Mouse (Mus musculus) megakaryocyte, adult 5-6 weeks (primary cell): Measurements from ENCODE around the gene Farsa. TPM values are rescaled to one million over a fixed set of nuclear protein-coding genes. Genes with fewer than 3 reads are reported as not detected.
"Not testable (repeated sequence)": the region's sequence is repeated elsewhere in the genome, so short reads cannot be mapped to it uniquely, and the experiment has no call there.

ENCODE experiments used
- ATAC-seq: 2 replicates; pipeline ENCODE4 v1.8.0; 2016; ENCODE audit warnings: mild to moderate bottlenecking, inconsistent platforms; ENCODE audit not compliant: poor library complexity, severe bottlenecking
- total RNA-seq, 2 experiments: library from RNA; stranded (forward) in 1 of 2; stranded (reverse) in 1 of 2; fragments of 153-499, 151-499 nt in 1 of 2; fragments of 221-1000, 200-1000 nt in 1 of 2; gene quantifications; 2 replicates each; pipeline versions ENCODE4 v1.2.3 to v1.2.4; 2015 to 2017

Gene Farsa
- total RNA-seq, 2 experiments from 2014 or later = 11.6 to 53.4 TPM

GRCm38 (mm10) chr8:84872309-84872965, 15.6 kb downstream of the Farsa start:
- ATAC-seq = peak; percentile 54

DNA sequence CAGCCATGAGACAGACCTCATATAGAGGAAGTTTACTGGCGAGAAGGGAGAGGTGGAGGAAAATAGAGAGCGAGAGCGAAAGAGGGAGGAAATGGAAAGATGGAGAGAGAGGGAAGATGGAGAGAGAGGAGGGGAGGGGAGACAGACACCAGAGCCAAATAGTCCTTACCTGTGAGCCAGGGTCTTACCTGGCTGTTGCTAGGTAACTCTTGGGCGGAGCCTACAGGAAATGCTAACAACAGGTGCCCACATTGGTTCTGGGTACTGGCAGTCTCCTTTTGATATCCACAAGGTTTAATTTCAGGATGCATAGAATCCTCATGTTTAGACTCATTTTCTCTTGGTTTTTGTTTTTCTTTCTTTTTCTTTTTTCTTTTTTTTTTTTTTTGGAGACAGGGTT, 16.2 kb downstream of the Farsa start:
- ATAC-seq = no peak

- no peak for ATAC-seq
Observed at GRCm38 (mm10) chr8:84874339-84874738, 17.6 kb downstream of the Farsa start.

- no peak for ATAC-seq
Observed at GRCm38 (mm10) chr8:84877297-84878035, 20.7 kb downstream of the Farsa start.

DNA sequence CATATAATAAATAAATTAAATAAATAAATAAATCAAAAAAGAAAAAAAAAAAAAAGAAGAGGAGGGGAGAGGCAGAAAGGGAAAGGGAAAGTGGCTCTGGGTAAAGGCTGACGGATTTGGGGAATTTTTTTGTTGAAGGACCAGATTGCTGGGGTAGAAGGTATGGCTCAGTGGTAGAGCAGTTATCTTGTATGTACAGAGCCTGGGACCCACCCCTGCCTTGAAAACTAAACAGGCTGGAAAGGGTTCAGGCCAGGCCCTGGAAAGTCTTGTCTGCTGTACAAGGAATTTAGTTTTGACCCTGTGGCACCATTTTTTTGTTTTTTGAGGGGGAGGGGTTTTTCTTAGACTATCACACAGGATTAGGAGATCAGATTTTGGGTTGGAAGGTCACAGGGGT, 22.1 kb downstream of the Farsa start:
- ATAC-seq = no peak

DNA sequence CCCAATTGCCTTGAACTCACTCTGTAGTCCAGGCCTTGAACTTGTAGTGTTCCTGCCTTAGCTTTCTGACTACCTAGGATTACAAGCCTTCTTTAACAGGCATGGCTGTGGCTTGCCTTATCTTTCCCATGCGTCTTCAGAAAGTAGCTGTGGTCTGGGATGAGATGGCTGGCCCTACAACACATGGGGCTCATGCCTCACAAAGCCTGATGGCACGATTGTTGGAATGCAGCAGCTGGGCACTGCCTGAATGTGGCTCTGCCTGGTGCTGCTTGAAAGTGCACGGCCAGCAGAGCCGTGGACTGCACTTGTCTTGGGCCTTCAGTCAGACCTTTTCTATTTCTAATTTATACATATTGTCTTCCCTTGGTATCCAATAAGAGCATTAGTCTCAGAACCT, 27.9 kb downstream of the Farsa start:
- no peak for ATAC-seq

- no peak for ATAC-seq
Observed at GRCm38 (mm10) chr8:84888280-84888679, 31.5 kb downstream of the Farsa start.

GRCm38 (mm10) chr8:84889141-84889540, 32.4 kb downstream of the Farsa start:
- no peak for ATAC-seq

- ATAC-seq = no peak
Observed at GRCm38 (mm10) chr8:84892993-84893708, 36.4 kb downstream of the Farsa start.

DNA sequence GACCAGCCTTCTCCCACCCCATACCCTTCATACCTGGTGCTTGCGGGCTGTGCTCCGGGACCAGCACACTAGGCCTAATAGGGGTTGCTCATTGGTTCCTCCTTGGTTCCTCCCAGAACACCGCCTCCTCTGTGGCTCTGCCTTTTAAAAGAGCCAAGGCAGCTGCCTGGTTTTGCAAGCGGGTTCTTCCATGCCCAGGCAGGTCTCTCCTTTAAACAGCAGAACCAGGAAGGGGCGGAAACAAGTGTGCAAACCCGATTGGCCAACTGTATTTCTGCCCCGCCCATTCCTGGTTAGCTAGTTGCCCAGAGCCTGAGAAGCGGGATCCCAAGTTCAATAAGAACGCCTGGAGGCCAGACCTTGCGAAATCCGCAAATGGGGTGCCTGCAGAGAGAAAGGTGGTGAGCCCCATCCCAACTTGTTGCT, 36.9 kb downstream of the Farsa start, which contains the start of gene Gcdh:
Gene Gcdh, minus strand, starts transcription at position 213 of the 426 bp plus-strand sequence.
- peak; percentile 99 for ATAC-seq

- no peak for ATAC-seq
Observed at GRCm38 (mm10) chr8:84895963-84896362, 39.2 kb downstream of the Farsa start.

DNA sequence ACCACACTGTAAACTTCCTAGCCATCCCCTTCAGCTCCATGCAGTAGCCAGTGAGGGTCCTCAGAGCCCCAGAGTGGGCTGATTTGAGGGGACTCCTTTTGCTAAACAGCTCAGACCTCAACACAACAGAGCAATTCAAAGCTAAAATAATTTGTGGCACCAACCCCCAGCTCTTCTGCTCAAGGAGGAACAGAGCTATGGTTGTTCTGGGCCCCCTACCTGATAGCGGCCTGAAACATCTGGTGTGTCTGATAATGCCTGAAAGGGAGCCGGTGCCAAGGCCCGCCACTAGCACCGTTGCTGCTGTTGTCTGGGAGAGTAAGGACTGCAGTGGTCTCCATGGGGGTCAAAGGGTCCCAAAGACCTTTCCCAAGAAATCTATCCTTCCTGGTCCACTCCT, 44.3 kb downstream of the Farsa start:
- no peak for ATAC-seq

DNA sequence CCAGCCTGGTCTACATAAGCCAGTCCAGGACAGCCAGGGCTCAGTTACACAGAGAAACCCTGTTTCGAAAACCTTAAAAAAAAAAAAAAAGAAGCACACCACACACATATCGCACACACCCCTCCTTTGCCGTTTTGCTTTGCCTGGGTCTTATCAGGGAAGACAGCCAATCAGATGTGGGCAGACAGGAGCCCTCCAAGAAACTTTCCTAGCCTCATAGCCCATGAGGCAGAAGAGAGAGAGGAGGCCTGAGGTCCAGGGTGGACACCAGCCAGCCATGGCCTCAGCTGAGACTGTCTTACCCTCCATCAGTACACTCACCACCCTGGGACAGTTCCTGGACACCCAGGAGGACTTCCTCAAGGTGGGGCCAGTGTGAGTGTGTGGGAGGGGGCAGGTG, 45.0 kb downstream of the Farsa start, which contains the start of gene Klf1:
Gene Klf1, plus strand, starts transcription at position 177 of the 400 bp plus-strand sequence.
- ATAC-seq = no peak

- ATAC-seq = peak; percentile 1; the same call in 1 of the 2 replicates
Observed at GRCm38 (mm10) chr8:84902367-84902919, 45.7 kb downstream of the Farsa start.

DNA sequence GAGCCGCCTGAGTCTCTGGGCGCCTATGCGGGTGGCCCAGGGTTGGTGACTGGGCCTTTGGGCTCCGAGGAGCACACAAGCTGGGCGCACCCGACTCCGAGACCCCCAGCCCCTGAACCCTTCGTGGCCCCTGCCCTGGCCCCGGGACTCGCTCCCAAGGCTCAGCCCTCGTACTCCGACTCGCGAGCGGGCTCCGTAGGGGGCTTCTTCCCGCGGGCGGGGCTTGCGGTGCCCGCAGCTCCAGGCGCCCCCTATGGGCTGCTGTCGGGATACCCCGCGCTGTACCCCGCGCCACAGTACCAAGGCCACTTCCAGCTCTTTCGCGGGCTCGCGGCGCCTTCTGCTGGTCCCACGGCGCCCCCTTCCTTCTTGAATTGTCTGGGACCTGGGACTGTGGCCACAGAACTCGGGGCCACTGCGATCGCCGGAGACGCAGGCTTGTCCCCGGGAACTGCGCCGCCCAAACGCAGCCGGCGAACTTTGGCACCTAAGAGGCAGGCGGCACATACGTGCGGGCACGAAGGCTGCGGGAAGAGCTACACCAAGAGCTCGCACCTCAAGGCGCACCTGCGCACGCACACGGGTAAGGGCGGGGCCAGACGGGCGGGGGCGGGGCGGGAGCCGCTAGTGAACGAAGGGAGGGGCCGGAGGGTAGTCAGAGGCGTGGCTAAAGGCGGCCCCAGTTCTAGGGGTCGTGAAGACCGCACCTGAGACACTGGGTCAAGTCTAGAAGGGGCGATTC, 46.3 kb downstream of the Farsa start:
- peak; percentile 94 for ATAC-seq

- ATAC-seq = no peak
Observed at GRCm38 (mm10) chr8:84904351-84904750, 47.6 kb downstream of the Farsa start.

DNA sequence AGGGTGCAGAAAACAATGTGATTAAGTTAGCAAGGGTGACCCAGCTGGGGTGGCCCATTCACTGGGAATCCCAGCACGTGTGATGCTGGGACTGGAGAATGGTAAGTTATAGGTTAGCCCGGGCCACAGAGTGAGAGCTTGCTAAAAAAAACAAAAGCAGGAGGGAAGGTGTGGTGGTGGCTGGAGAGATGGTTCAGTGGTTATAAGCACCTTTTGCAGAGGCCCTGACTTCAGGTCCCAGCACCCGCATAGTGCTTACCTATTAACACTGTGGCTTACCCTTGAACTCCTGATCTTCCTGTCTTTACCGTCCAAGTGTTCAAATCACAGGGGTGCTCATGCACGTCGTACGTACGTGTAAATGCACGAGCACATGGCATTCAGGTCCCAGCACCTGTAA, 50.2 kb downstream of the Farsa start:
- ATAC-seq = no peak

DNA sequence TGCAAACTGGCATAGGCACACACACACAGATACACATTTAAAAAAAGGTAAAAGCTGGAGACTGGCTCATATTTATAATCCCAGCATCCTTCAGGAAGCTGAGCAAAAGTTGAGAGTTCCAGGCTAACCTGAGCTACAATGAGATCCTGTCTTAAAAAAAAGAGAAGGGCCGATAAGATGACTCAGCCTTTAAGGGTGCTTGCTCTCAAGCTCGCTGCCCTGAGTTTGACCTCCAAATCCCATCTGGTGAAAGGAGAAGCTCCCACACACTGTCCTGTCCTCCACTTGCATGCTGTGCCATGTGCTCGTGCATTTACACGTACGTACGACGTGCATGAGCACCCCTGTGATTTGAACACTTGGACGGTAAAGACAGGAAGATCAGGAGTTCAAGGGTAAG, 50.7 kb downstream of the Farsa start:
- no peak for ATAC-seq

- not testable (repeated sequence) for ATAC-seq
Observed at GRCm38 (mm10) chr8:84907979-84908378, 51.2 kb downstream of the Farsa start.

DNA sequence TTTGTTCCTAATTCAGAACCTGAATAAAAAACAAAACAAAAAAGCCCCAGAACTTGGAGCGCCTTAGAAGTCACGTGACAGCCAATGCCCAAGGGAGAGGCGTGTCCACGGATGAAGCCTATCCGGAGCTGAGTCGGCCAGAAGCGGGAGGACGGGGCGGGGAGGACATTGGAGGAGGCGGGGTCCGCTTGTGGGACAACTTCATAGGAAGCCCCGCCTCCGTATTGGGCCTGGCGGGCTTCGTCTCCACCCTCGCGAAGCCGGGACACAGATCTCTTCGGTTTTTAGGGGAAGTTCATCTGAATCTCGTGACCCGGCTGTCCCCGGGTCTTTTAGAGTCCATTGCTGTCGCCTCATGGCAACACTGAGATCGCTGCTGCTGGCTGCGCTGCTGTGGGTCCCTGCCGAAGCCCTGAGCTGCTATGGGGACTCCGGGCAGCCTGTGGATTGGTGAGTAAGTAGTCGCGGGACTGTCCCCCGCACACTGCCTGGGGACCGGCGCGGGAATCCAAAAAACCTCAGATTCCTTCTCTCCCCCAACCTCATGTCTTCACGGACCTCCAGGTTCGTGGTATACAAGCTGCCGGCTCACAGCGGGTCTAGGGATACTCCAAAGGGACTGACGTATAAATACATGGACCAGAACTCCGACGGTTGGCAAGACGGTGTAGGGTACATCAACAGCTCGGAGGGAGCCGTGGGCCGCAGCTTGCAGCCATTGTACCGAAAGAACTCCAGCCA, 51.8 kb downstream of the Farsa start, which contains the start of gene Dnase2a:
Gene Dnase2a, plus strand, starts transcription at position 140 of the 741 bp plus-strand sequence.
- ATAC-seq = peak; percentile 91
